Comparison of ENCODE assay signal across 8 mouse cellular contexts in the genomic region with DNA sequence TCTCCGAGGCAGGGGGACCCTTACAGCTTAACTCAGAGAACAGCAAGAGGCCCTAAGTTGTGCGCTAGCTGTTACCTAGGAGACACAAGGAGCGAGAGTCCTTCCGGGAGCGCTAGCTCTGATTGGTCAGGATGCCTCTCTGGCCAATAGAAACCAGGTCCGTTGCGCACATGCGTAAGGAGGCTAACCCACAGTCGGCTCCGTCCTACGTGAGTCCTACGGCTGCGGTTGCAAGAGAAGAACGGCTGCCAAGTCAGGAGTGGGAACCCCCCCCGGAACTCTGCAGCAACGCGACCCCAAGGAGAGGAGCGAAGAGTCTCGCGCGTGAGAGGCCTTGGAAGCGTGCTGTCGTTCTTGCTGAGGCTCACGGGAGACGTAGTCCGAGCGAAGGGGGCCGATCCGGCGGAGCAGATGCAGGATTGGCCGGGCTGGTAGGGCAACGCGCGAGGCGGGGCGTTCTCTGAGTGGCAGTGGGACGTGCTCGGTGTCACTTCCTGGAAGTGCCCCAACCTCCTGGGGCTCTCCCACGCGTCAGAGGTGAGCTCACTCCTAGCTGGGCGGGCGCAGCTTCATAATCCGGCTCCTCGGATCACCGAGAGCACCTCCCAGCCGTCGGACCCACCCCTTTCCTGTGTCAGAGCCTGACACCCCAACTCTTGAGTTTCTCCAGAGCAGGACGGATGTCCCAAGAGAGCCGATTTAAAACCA. TPM values are rescaled to one million over a fixed set of nuclear protein-coding genes. Genes with fewer than 3 reads are reported as not detected.
DNase-seq lines count a peak whose midpoint lies in the region; ATAC-seq lines count a peak whose summit lies in the region.

A gene (plus strand): TSS at position 167 of the 708 bp plus-strand sequence.

- peak within 1 kb of the TSS; percentile 76 for H3K9ac ChIP-seq in lung, embryonic 16.5 days (ENCODE audit: low read length)

- peak within 1 kb of the TSS; percentile 74 for H3K4me3 ChIP-seq in lung, embryonic 16.5 days (ENCODE audit: low read length)

- peak; percentile 95 for DNase-seq in MEL-GATA-1-ER (ENCODE audit: extremely low read depth, low read depth)
- peak; percentile 99 for DNase-seq in cerebellum, adult 8-10 months
- DNase-seq in forelimb bud, embryonic 11.5 days (ENCODE audit: low read depth, low spot score) = peak; percentile 96
- DNase-seq in layer of hippocampus, adult 9-10 months (ENCODE audit: low spot score) = peak; percentile 97
- DNase-seq in ovary, postnatal 10 days (ENCODE audit: low spot score) = peak; percentile 92
- peak; percentile 95 to 98 for DNase-seq in thymus, postnatal 10 days (ENCODE audit: low spot score in 2 of 2)

- H3K27me3 ChIP-seq in lung, embryonic 16.5 days (ENCODE audit: control insufficient read depth, insufficient read depth, low read depth, low read length) = no peaks in the 10 kb centered on the region

- WGBS in lung, embryonic 16.5 days = under 1% methylated on average over 49 of the region's 49 CpGs

- peak; percentile 95 to 96 for ATAC-seq in hematopoietic stem cell, adult 5-6 weeks (replicated peaks in 1 of 2; ENCODE audit: insufficient read depth in 1 of 2, low FRiP score in 2 of 2, low TSS enrichment in 1 of 2, low read depth in 1 of 2, poor library complexity in 2 of 2, severe bottlenecking in 2 of 2)
- ATAC-seq in lung, embryonic 16.5 days (ENCODE audit: low read depth) = peak; percentile 99

- peak within 1 kb of the TSS; percentile 98 for H3K27ac ChIP-seq in lung, embryonic 16.5 days (ENCODE audit: low read length)

- H3K9me3 ChIP-seq in lung, embryonic 16.5 days (ENCODE audit: control insufficient read depth, low read length) = no peaks in the 10 kb centered on the region

- H3K4me1 ChIP-seq in lung, embryonic 16.5 days (replicated peaks; ENCODE audit: control insufficient read depth, insufficient read depth, low read length) = peaks cover 10% of the 10 kb centered on the region

- H3K36me3 ChIP-seq in lung, embryonic 16.5 days (ENCODE audit: control insufficient read depth, insufficient read depth, low read length) = no peaks in the 10 kb centered on the region; the same call in 1 of the 2 replicates

- H3K4me2 ChIP-seq in lung, embryonic 16.5 days (ENCODE audit: low read depth, low read length) = peak within 1 kb of the TSS; percentile 82

RNA-seq across cellular contexts. Expression of the gene that starts here (rescaled TPM):
- total RNA-seq in hematopoietic stem cell, adult 5-6 weeks (2017) = 3.7 and 6.4 TPM in 2 replicates
- 10.4 and 12.0 TPM in 2 replicates for polyA plus RNA-seq in lung, embryonic 16.5 days (2015; fragmentation: Nextera tagmentation; extraction: Ambion mirVana)

Comparison
In these comparisons a context has a peak if more than half of its experiments do, and no peak if none do; other contexts are left out.
1. Peak in every context shown above with its lines: DNase-seq, ATAC-seq, H3K4me3 ChIP-seq and H3K27ac ChIP-seq.